Mouse (Mus musculus): ENCODE measurements at regions not wholly inside any gene's neighbourhood (a gene's known extent, or its start where the extent isn't known, plus 50 kb on each side); places are given as distances from the start of the nearest gene placed in this dataset.

GRCm38 (mm10) chr4:89053606-89054005, 83.3 kb upstream of the Mtap start:
- WGBS = 71% methylated on average over 6 of the region's 6 CpGs
- no peaks in the 10 kb centered on the region for H3K36me3 ChIP-seq (ENCODE audit: control insufficient read depth, insufficient read depth, low read length)
- H3K9me3 ChIP-seq (ENCODE audit: control insufficient read depth, low read length) = no peaks in the 10 kb centered on the region
- ATAC-seq (ENCODE audit: low read depth) = no peak
- H3K27me3 ChIP-seq (ENCODE audit: control insufficient read depth, insufficient read depth, low read length) = no peaks in the 10 kb centered on the region
- H3K4me3 ChIP-seq (ENCODE audit: low read depth, low read length) = no peak overlapping the region
- H3K27ac ChIP-seq (ENCODE audit: low read depth, low read length) = no peak overlapping the region
- H3K9ac ChIP-seq (replicated peaks; ENCODE audit: low read depth, low read length) = no peak overlapping the region
- no peak overlapping the region for H3K4me2 ChIP-seq (ENCODE audit: low read depth, low read length)
- no peaks in the 10 kb centered on the region for H3K4me1 ChIP-seq (ENCODE audit: control insufficient read depth, insufficient read depth, low read length)

GRCm38 (mm10) chr4:89051897-89052296, 85.0 kb upstream of the Mtap start:
- ATAC-seq (ENCODE audit: low read depth) = no peak
- Histone ChIP-seq H3K27me3 (ENCODE audit: control insufficient read depth, insufficient read depth, low read length) (no peaks in the 10 kb centered on the region), H3K36me3 (ENCODE audit: control insufficient read depth, insufficient read depth, low read length) (no peaks in the 10 kb centered on the region), H3K4me1 (ENCODE audit: control insufficient read depth, insufficient read depth, low read length) (no peaks in the 10 kb centered on the region), H3K9ac (replicated peaks; ENCODE audit: low read depth, low read length) (no peak overlapping the region), H3K27ac (ENCODE audit: low read depth, low read length) (no peak overlapping the region), H3K9me3 (ENCODE audit: control insufficient read depth, low read length) (no peaks in the 10 kb centered on the region), H3K4me3 (ENCODE audit: low read depth, low read length) (no peak overlapping the region), H3K4me2 (ENCODE audit: low read depth, low read length) (no peak overlapping the region)
- 81% methylated on average over 5 of the region's 5 CpGs for whole genome bisulfite sequencing

- H3K9ac ChIP-seq (replicated peaks; ENCODE audit: low read depth, low read length) = no peak overlapping the region
- no peaks in the 10 kb centered on the region for H3K36me3 ChIP-seq (ENCODE audit: control insufficient read depth, insufficient read depth, low read length)
- no peak overlapping the region for H3K4me2 ChIP-seq (ENCODE audit: low read depth, low read length)
- no peaks in the 10 kb centered on the region for H3K9me3 ChIP-seq (ENCODE audit: control insufficient read depth, low read length)
- H3K4me3 ChIP-seq (ENCODE audit: low read depth, low read length) = no peak overlapping the region
- no peaks in the 10 kb centered on the region for H3K27me3 ChIP-seq (ENCODE audit: control insufficient read depth, insufficient read depth, low read length)
- ATAC-seq (ENCODE audit: low read depth) = no peak
- H3K27ac ChIP-seq (ENCODE audit: low read depth, low read length) = no peak overlapping the region
- WGBS = 85% methylated on average over 4 of the region's 4 CpGs
- H3K4me1 ChIP-seq (ENCODE audit: control insufficient read depth, insufficient read depth, low read length) = no peaks in the 10 kb centered on the region
These were observed 86.2 kb upstream of the Mtap start for GRCm38 (mm10) chr4:89050551-89051199.

GRCm38 (mm10) chr4:89049592-89050440, 87.1 kb upstream of the Mtap start:
- H3K27ac ChIP-seq (ENCODE audit: low read depth, low read length) = no peak overlapping the region
- no peak overlapping the region for H3K9ac ChIP-seq (replicated peaks; ENCODE audit: low read depth, low read length)
- H3K9me3 ChIP-seq (ENCODE audit: control insufficient read depth, low read length) = no peaks in the 10 kb centered on the region
- no peak overlapping the region for H3K4me2 ChIP-seq (ENCODE audit: low read depth, low read length)
- no peaks in the 10 kb centered on the region for H3K4me1 ChIP-seq (ENCODE audit: control insufficient read depth, insufficient read depth, low read length)
- WGBS = 78% methylated on average over 7 of the region's 7 CpGs
- ATAC-seq (ENCODE audit: low read depth) = no peak
- H3K4me3 ChIP-seq (ENCODE audit: low read depth, low read length) = no peak overlapping the region
- no peaks in the 10 kb centered on the region for H3K36me3 ChIP-seq (ENCODE audit: control insufficient read depth, insufficient read depth, low read length)
- no peaks in the 10 kb centered on the region for H3K27me3 ChIP-seq (ENCODE audit: control insufficient read depth, insufficient read depth, low read length)

GRCm38 (mm10) chr4:89044516-89044915, 92.4 kb upstream of the Mtap start:
- Histone ChIP-seq H3K4me2 (ENCODE audit: low read depth, low read length) (no peak overlapping the region), H3K27ac (ENCODE audit: low read depth, low read length) (no peak overlapping the region), H3K4me3 (ENCODE audit: low read depth, low read length) (no peak overlapping the region), H3K4me1 (ENCODE audit: control insufficient read depth, insufficient read depth, low read length) (no peaks in the 10 kb centered on the region), H3K9ac (replicated peaks; ENCODE audit: low read depth, low read length) (no peak overlapping the region), H3K36me3 (ENCODE audit: control insufficient read depth, insufficient read depth, low read length) (no peaks in the 10 kb centered on the region), H3K27me3 (ENCODE audit: control insufficient read depth, insufficient read depth, low read length) (no peaks in the 10 kb centered on the region), H3K9me3 (ENCODE audit: control insufficient read depth, low read length) (no peaks in the 10 kb centered on the region)
- ATAC-seq (ENCODE audit: low read depth) = no peak

DNA sequence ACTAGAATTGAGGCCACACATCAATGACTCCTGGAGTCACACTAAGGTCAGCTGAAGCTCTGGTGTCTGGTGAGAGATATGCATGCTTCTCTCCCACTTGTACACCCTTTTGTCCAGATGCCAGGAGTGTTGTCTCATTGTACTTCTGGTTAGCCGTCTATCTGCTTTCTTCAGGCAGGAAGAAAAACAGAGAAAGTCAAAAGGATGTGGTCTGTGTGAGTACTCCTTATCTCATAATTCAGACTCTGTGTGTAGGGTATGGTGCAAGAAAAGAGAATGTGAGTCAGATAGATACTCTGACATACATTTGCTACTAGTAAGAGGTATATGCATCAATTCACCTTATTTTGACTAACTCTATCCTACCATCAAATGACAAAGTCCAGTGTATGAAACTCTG, 92.9 kb upstream of the Mtap start:
- Histone ChIP-seq H3K27me3 (ENCODE audit: control insufficient read depth, insufficient read depth, low read length) (no peaks in the 10 kb centered on the region), H3K4me3 (ENCODE audit: low read depth, low read length) (no peak overlapping the region), H3K9ac (replicated peaks; ENCODE audit: low read depth, low read length) (no peak overlapping the region), H3K4me1 (ENCODE audit: control insufficient read depth, insufficient read depth, low read length) (no peaks in the 10 kb centered on the region), H3K36me3 (ENCODE audit: control insufficient read depth, insufficient read depth, low read length) (no peaks in the 10 kb centered on the region), H3K9me3 (ENCODE audit: control insufficient read depth, low read length) (no peaks in the 10 kb centered on the region), H3K4me2 (ENCODE audit: low read depth, low read length) (no peak overlapping the region), H3K27ac (ENCODE audit: low read depth, low read length) (no peak overlapping the region)
- no peak for ATAC-seq (ENCODE audit: low read depth)
- WGBS = 63% methylated on average over 1 of the region's 1 CpGs

GRCm38 (mm10) chr4:89040856-89041255, 96.1 kb upstream of the Mtap start:
- no peaks in the 10 kb centered on the region for H3K27me3 ChIP-seq (ENCODE audit: control insufficient read depth, insufficient read depth, low read length)
- no peak overlapping the region for H3K4me2 ChIP-seq (ENCODE audit: low read depth, low read length)
- no peaks in the 10 kb centered on the region for H3K36me3 ChIP-seq (ENCODE audit: control insufficient read depth, insufficient read depth, low read length)
- 49% methylated on average over 5 of the region's 5 CpGs for WGBS
- no peak for ATAC-seq (ENCODE audit: low read depth)
- no peaks in the 10 kb centered on the region for H3K9me3 ChIP-seq (ENCODE audit: control insufficient read depth, low read length)
- H3K9ac ChIP-seq (replicated peaks; ENCODE audit: low read depth, low read length) = no peak overlapping the region
- H3K4me3 ChIP-seq (ENCODE audit: low read depth, low read length) = no peak overlapping the region
- no peaks in the 10 kb centered on the region for H3K4me1 ChIP-seq (ENCODE audit: control insufficient read depth, insufficient read depth, low read length)
- no peak overlapping the region for H3K27ac ChIP-seq (ENCODE audit: low read depth, low read length)

DNA sequence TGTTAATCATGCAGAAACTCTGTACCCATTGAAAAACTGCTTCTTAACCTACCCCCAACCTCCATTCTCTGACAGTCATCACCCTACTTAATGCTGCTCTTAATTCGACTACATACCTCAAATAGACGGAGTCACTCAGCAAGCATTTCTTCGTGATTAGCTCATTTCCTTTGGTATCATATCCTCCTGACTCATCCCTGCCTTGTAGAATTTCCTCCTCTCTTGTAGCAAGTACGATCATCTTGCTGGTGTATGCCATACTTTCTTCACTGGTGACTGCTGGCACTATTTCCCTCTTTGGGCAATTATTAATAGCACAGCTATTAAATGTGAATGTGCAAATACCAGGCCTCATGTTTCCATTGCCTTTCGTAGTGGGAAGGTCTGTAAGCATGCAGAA, 98.0 kb upstream of the Mtap start:
- Histone ChIP-seq H3K9ac (replicated peaks; ENCODE audit: low read depth, low read length) (no peak overlapping the region), H3K27me3 (ENCODE audit: control insufficient read depth, insufficient read depth, low read length) (no peaks in the 10 kb centered on the region), H3K36me3 (ENCODE audit: control insufficient read depth, insufficient read depth, low read length) (no peaks in the 10 kb centered on the region), H3K27ac (ENCODE audit: low read depth, low read length) (no peak overlapping the region), H3K4me3 (ENCODE audit: low read depth, low read length) (no peak overlapping the region), H3K4me2 (ENCODE audit: low read depth, low read length) (no peak overlapping the region), H3K9me3 (ENCODE audit: control insufficient read depth, low read length) (no peaks in the 10 kb centered on the region), H3K4me1 (ENCODE audit: control insufficient read depth, insufficient read depth, low read length) (no peaks in the 10 kb centered on the region)
- 84% methylated on average over 5 of the region's 5 CpGs for WGBS
- ATAC-seq (ENCODE audit: low read depth) = no peak

DNA sequence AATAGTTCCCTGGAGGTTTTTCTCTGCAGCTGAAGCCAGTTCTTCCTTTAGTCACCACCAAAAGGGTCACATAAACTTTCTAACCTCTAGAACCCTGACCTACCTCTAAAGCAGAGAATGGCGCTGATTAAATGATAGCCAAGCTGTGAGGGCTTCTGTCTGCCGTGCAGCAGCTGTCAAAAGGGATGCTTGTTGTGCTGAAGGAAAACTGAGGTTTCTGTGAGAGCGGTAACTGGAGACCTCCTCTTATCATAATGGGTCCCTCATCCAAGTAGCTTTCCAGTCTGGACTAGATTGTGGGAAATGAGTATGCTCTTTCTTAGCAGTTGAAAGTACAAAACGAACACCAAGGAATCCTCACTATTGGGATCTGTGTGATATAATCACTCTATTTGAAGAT, 98.8 kb upstream of the Mtap start:
- Histone ChIP-seq H3K36me3 (ENCODE audit: control insufficient read depth, insufficient read depth, low read length) (no peaks in the 10 kb centered on the region), H3K4me2 (ENCODE audit: low read depth, low read length) (no peak overlapping the region), H3K4me3 (ENCODE audit: low read depth, low read length) (no peak overlapping the region), H3K4me1 (ENCODE audit: control insufficient read depth, insufficient read depth, low read length) (no peaks in the 10 kb centered on the region), H3K9ac (replicated peaks; ENCODE audit: low read depth, low read length) (no peak overlapping the region), H3K27me3 (ENCODE audit: control insufficient read depth, insufficient read depth, low read length) (no peaks in the 10 kb centered on the region), H3K27ac (ENCODE audit: low read depth, low read length) (no peak overlapping the region), H3K9me3 (ENCODE audit: control insufficient read depth, low read length) (no peaks in the 10 kb centered on the region)
- WGBS = 68% methylated on average over 4 of the region's 4 CpGs
- ATAC-seq (ENCODE audit: low read depth) = no peak

Measured in neural tube, embryonic 14.5 days (tissue).